Mouse (Mus musculus) midbrain, postnatal 0 days (tissue): ENCODE data around the gene Rps18. TPM values are rescaled to one million over a fixed set of nuclear protein-coding genes. Genes with fewer than 3 reads are reported as not detected.
A peak's percentile ranks its signal among the peaks of the same experiment; 100 is the strongest.

Source experiments
- ATAC-seq: fragments of 200-750 bp; cut with Nextera tagmentation; 2 replicates; pipeline ENCODE4 v1.8.0; 2017; ENCODE audit warnings: moderate number of reproducible peaks, mild to moderate bottlenecking, moderate TSS enrichment, moderate library complexity; ENCODE audit not compliant: low FRiP score
- DNase-seq: peaks from one replicate; pipeline ENCODE4 v3.0.0-alpha.2; 2015; ENCODE audit warnings: low spot score
- H3K27ac ChIP-seq: fragments of 300-500 bp; sonication (generic); 2 replicates; pipeline ENCODE4 v1.5.1; 2014; ENCODE audit warnings: low read depth, mild to moderate bottlenecking, low read length, mixed read lengths
- H3K27me3 ChIP-seq: fragments of 300-500 bp; sonication (generic); 2 replicates; pipeline ENCODE4 v1.6.1; 2014; ENCODE audit warnings: low read length, control low read depth, mixed read lengths; ENCODE audit not compliant: insufficient read depth
- H3K36me3 ChIP-seq: fragments of 300-500 bp; sonication (generic); 2 replicates; pipeline ENCODE4 v1.6.1; 2014; ENCODE audit warnings: low read length, control low read depth, mixed read lengths; ENCODE audit not compliant: insufficient read depth
- H3K4me1 ChIP-seq: fragments of 300-500 bp; sonication (generic); 2 replicates; pipeline ENCODE4 v1.6.1; 2014; ENCODE audit warnings: mild to moderate bottlenecking, control low read depth, antibody characterized with exemption, low read length, mixed read lengths; ENCODE audit not compliant: insufficient read depth
- H3K4me2 ChIP-seq: fragments of 300-500 bp; sonication (generic); 2 replicates; pipeline ENCODE4 v1.6.1; 2014; ENCODE audit warnings: low read depth, mild to moderate bottlenecking, low read length, mixed read lengths; ENCODE audit not compliant: poor library complexity, severe bottlenecking
- H3K4me3 ChIP-seq: fragments of 300-500 bp; sonication (generic); 2 replicates; pipeline ENCODE4 v1.5.1; 2014; ENCODE audit warnings: low read depth, mild to moderate bottlenecking, low read length, moderate library complexity
- H3K9ac ChIP-seq: fragments of 300-500 bp; sonication (generic); replicated peaks from 2 replicates; pipeline ENCODE4 v1.6.1; 2014; ENCODE audit warnings: mild to moderate bottlenecking, low read length, moderate library complexity, mixed read lengths; ENCODE audit not compliant: poor library complexity, severe bottlenecking
- H3K9me3 ChIP-seq: fragments of 300-500 bp; sonication (generic); 2 replicates; pipeline ENCODE4 v1.6.1; 2016; ENCODE audit warnings: low read length, control low read depth
- CTCF ChIP-seq: IDR thresholded peaks from 2 replicates; pipeline ENCODE4 v1.5.1; 2016; ENCODE audit warnings: antibody characterized with exemption, mild to moderate bottlenecking
- WGBS: fragments of 180-500 bp; shearing (Covaris S2); extraction: QIAGEN DNeasy Blood & Tissue Kit; methylation state at CpG from one replicate; pipeline ENCODE4 v1.1.7; 2014; 5-methylcytosine and 5-hydroxymethylcytosine counted together
- polyA plus RNA-seq: library from polyadenylated mRNA; unstranded; fragments of >200 nt; fragmentation: Nextera tagmentation; extraction: Ambion mirVana; gene quantifications from 2 replicates; pipeline ENCODE4 v1.2.1, GENCODE M21; 2015
- total RNA-seq: library from RNA; depleted of rRNA; stranded (reverse); fragments of >200 nt; gene quantifications from 2 replicates; pipeline ENCODE4 v1.2.3, GENCODE M21; 2014

Gene Rps18
- total and polyA plus RNA-seq, 2 experiments from 2014 or later = 742 to 751 TPM

- Histone ChIP-seq H3K27me3 (no peaks in the 10 kb centered on the region), H3K4me3 (no peak overlapping the region), H3K4me1 (no peaks in the 10 kb centered on the region), H3K27ac (no peak overlapping the region), H3K4me2 (no peak overlapping the region), H3K9me3 (no peaks in the 10 kb centered on the region), H3K9ac (no peak overlapping the region), H3K36me3 (no peaks in the 10 kb centered on the region)
- 86% methylated on average over 21 of the region's 21 CpGs for WGBS
- DNase-seq (no peak), ATAC-seq (no peak)
- peak; percentile 26; the same call in 1 of the 2 replicates for TF ChIP-seq CTCF
These were observed 30.2 kb downstream of the Rps18 start for GRCm38 (mm10) chr17:33925406-33926116.

GRCm38 (mm10) chr17:33924577-33925283 lies 31.1 kb downstream of the Rps18 start:
- 84% methylated on average over 10 of the region's 10 CpGs for WGBS
- H3K27ac ChIP-seq = no peak overlapping the region
- no peak overlapping the region for H3K4me3 ChIP-seq
- DNase-seq = peak; percentile 37
- H3K4me2 ChIP-seq = no peak overlapping the region
- no peak for ATAC-seq
- no peak overlapping the region for H3K9ac ChIP-seq
- H3K9me3 ChIP-seq = no peaks in the 10 kb centered on the region
- H3K27me3 ChIP-seq = no peaks in the 10 kb centered on the region
- H3K4me1 ChIP-seq = no peaks in the 10 kb centered on the region
- TF ChIP-seq CTCF = peak; percentile 67
- H3K36me3 ChIP-seq = no peaks in the 10 kb centered on the region

- WGBS = 92% methylated on average over 7 of the region's 7 CpGs
- H3K9me3 ChIP-seq = no peaks in the 10 kb centered on the region
- H3K36me3 ChIP-seq = no peaks in the 10 kb centered on the region
- H3K27me3 ChIP-seq = no peaks in the 10 kb centered on the region
- no peak overlapping the region for H3K27ac ChIP-seq
- no peak overlapping the region for H3K4me2 ChIP-seq
- ATAC-seq (no peak), DNase-seq (no peak)
- no peak overlapping the region for H3K9ac ChIP-seq
- no peak overlapping the region for H3K4me3 ChIP-seq
- TF ChIP-seq CTCF = no peak
- no peaks in the 10 kb centered on the region for H3K4me1 ChIP-seq
These were observed 34.4 kb downstream of the Rps18 start for GRCm38 (mm10) chr17:33921361-33921760.

- Histone ChIP-seq H3K9ac (peak overlapping the region; percentile 39), H3K4me2 (peak overlapping the region; percentile 70), H3K36me3 (no peaks in the 10 kb centered on the region), H3K27ac (peak overlapping the region; percentile 48; the same call in 1 of the 2 replicates), H3K9me3 (no peaks in the 10 kb centered on the region), H3K4me1 (no peaks in the 10 kb centered on the region), H3K27me3 (no peaks in the 10 kb centered on the region), H3K4me3 (peak overlapping the region; percentile 38)
- peak; percentile 83 for DNase-seq
- no peak for ATAC-seq
- 3% methylated on average over 36 of the region's 36 CpGs for WGBS
- peak; percentile 83 for TF ChIP-seq CTCF
These were observed 35.3 kb downstream of the Rps18 start for GRCm38 (mm10) chr17:33920282-33921097.

GRCm38 (mm10) chr17:33919351-33920281 lies 36.2 kb downstream of the Rps18 start:
- Histone ChIP-seq H3K27me3 (no peaks in the 10 kb centered on the region), H3K9ac (peak overlapping the region; percentile 39), H3K27ac (peak overlapping the region; percentile 48; the same call in 1 of the 2 replicates), H3K4me3 (peak overlapping the region; percentile 38), H3K36me3 (no peaks in the 10 kb centered on the region), H3K9me3 (no peaks in the 10 kb centered on the region), H3K4me1 (no peaks in the 10 kb centered on the region), H3K4me2 (peak overlapping the region; percentile 70)
- peak; percentile 29 for TF ChIP-seq CTCF
- DNase-seq (peak; percentile 34), ATAC-seq (no peak)
- 4% methylated on average over 52 of the region's 52 CpGs for WGBS
